15 mouse cellular contexts compared by ENCODE assay signal in genomic region chr3:21325329-21325896, GRCm38 (mm10).
"Had no signal": no experiment of that assay in that cellular context is flagged by ENCODE, and none has a peak within 500 bp of the region (broad histone marks: within the 10 kb centered on the region; RNA-seq: fewer than 3 reads in every experiment).

No protein-coding gene starts in this region.

- H3K27me3 ChIP-seq: limb, embryonic 15.5 days; liver, embryonic 12.5 days; neural tube, embryonic 13.5 days; stomach, embryonic 15.5 days had no signal

- ATAC-seq: liver, embryonic 12.5 days had no signal

- H3K36me3 ChIP-seq: limb, embryonic 15.5 days; liver, embryonic 12.5 days; neural tube, embryonic 13.5 days; stomach, embryonic 15.5 days had no signal

- H3K9ac ChIP-seq: limb, embryonic 15.5 days; liver, embryonic 12.5 days; lung, embryonic 14.5 days; neural tube, embryonic 13.5 days; stomach, embryonic 15.5 days had no signal

- H3K27ac ChIP-seq: kidney, postnatal 0 days; limb, embryonic 15.5 days; liver, embryonic 12.5 days; neural tube, embryonic 13.5 days; stomach, embryonic 15.5 days had no signal

- DNase-seq: kidney, adult 11 months; kidney, adult 9 months; kidney, postnatal 36 days; layer of hippocampus, adult 9-11 months; layer of hippocampus, postnatal 36 days; lung, embryonic 14.5 days; lung, postnatal 10 days; lung, postnatal 4 days; right cerebral cortex, postnatal 14 days; thymus, postnatal 36 days had no signal

- H3K4me3 ChIP-seq: limb, embryonic 15.5 days; liver, embryonic 12.5 days; neural tube, embryonic 13.5 days; stomach, embryonic 15.5 days had no signal

- H3K9me3 ChIP-seq: limb, embryonic 15.5 days; liver, embryonic 12.5 days; neural tube, embryonic 13.5 days; stomach, embryonic 15.5 days had no signal

- H3K4me2 ChIP-seq: limb, embryonic 15.5 days; liver, embryonic 12.5 days; lung, embryonic 14.5 days; neural tube, embryonic 13.5 days; stomach, embryonic 15.5 days had no signal

- H3K4me1 ChIP-seq: limb, embryonic 15.5 days; liver, embryonic 12.5 days; neural tube, embryonic 13.5 days; stomach, embryonic 15.5 days had no signal
